10 mouse cellular contexts compared by ENCODE assay signal in genomic region chr5:139558468-139558804, GRCm38 (mm10). TPM values are rescaled to one million over a fixed set of nuclear protein-coding genes. Genes with fewer than 3 reads are reported as not detected.
DNase-seq lines count a peak whose midpoint lies in the region; ATAC-seq lines count a peak whose summit lies in the region.
"Had no signal": no experiment of that assay in that cellular context is flagged by ENCODE, and none has a peak within 500 bp of the region (broad histone marks: within the 10 kb centered on the region; RNA-seq: fewer than 3 reads in every experiment).

No protein-coding gene starts in this region.

- peaks cover 41% of the 10 kb centered on the region for H3K4me1 ChIP-seq in forebrain, embryonic 13.5 days
- peaks cover 39% of the 10 kb centered on the region for H3K4me1 ChIP-seq in hindbrain, embryonic 16.5 days (ENCODE audit: control insufficient read depth, insufficient read depth, low read depth, low read length)
- H3K4me1 ChIP-seq in midbrain, embryonic 10.5 days = peaks cover 65% of the 10 kb centered on the region

- peak; percentile 87 for ATAC-seq in forebrain, embryonic 13.5 days
- ATAC-seq in hindbrain, embryonic 16.5 days = peak; percentile 68; the same call in 1 of the 2 replicates
- no peak for ATAC-seq in megakaryocyte-erythroid progenitor cell, adult 5-6 weeks (replicated peaks; ENCODE audit: low FRiP score, low TSS enrichment, poor library complexity, severe bottlenecking)

- no peaks in the 10 kb centered on the region for H3K9me3 ChIP-seq in forebrain, embryonic 13.5 days (replicated peaks)
- H3K9me3 ChIP-seq in hindbrain, embryonic 16.5 days (ENCODE audit: control insufficient read depth, low read length) = no peaks in the 10 kb centered on the region
- no peaks in the 10 kb centered on the region for H3K9me3 ChIP-seq in midbrain, embryonic 10.5 days (replicated peaks)

- intact Hi-C loops in left cerebral cortex, postnatal 4 days (cut with DNase I) = no loop called here
- intact Hi-C loops in left cerebral cortex, postnatal 10 days (cut with DNase I) = no loop called here

- H3K4me2 ChIP-seq in forebrain, embryonic 13.5 days = peak overlapping the region; percentile 46
- peak overlapping the region; percentile 46 for H3K4me2 ChIP-seq in hindbrain, embryonic 16.5 days (ENCODE audit: low read length)

- H3K36me3 ChIP-seq in forebrain, embryonic 13.5 days (ENCODE audit: poor library complexity, severe bottlenecking) = no peaks in the 10 kb centered on the region
- H3K36me3 ChIP-seq in hindbrain, embryonic 16.5 days (ENCODE audit: control insufficient read depth, insufficient read depth, low read length) = no peaks in the 10 kb centered on the region
- no peaks in the 10 kb centered on the region for H3K36me3 ChIP-seq in midbrain, embryonic 10.5 days

- no peak overlapping the region for H3K27ac ChIP-seq in forebrain, embryonic 13.5 days
- H3K27ac ChIP-seq in hindbrain, embryonic 16.5 days (ENCODE audit: low read depth, low read length) = peak overlapping the region; percentile 42; the same call in 1 of the 2 replicates
- peak overlapping the region; percentile 70 for H3K27ac ChIP-seq in midbrain, embryonic 10.5 days (replicated peaks)

- whole genome bisulfite sequencing in forebrain, embryonic 13.5 days = 0% methylated on average over 16 of the region's 16 CpGs
- 0% methylated on average over 16 of the region's 16 CpGs for WGBS in hindbrain, embryonic 16.5 days
- under 1% methylated on average over 16 of the region's 16 CpGs for WGBS in midbrain, embryonic 10.5 days

- peak; percentile 81 for DNase-seq in left cerebral cortex, postnatal 4 days
- DNase-seq in left cerebral cortex, postnatal 10 days (ENCODE audit: extremely low spot score in 1 of 2, low spot score in 2 of 2) = no peak
- peak; percentile 66 for DNase-seq in midbrain, embryonic 10.5 days (ENCODE audit: low spot score)
- DNase-seq in natural killer cell, adult 2 months (ENCODE audit: low spot score in 2 of 2) = no peak
- no peak for DNase-seq in spleen, postnatal 36 days (ENCODE audit: low spot score in 2 of 2)

- H3K27me3 ChIP-seq in forebrain, embryonic 13.5 days = peaks cover 94% of the 10 kb centered on the region
- peaks cover 24% of the 10 kb centered on the region for H3K27me3 ChIP-seq in hindbrain, embryonic 16.5 days (replicated peaks; ENCODE audit: control insufficient read depth, insufficient read depth, low read length)
- peaks cover 100% of the 10 kb centered on the region for H3K27me3 ChIP-seq in midbrain, embryonic 10.5 days (ENCODE audit: low read depth, poor library complexity, severe bottlenecking)

- no peak overlapping the region for H3K9ac ChIP-seq in forebrain, embryonic 13.5 days
- H3K9ac ChIP-seq in hindbrain, embryonic 16.5 days (ENCODE audit: low read depth, low read length) = no peak overlapping the region

- peak overlapping the region; percentile 15 for H3K4me3 ChIP-seq in forebrain, embryonic 13.5 days
- H3K4me3 ChIP-seq in hindbrain, embryonic 16.5 days (ENCODE audit: low read length) = no peak overlapping the region
- peak overlapping the region; percentile 34 for H3K4me3 ChIP-seq in midbrain, embryonic 10.5 days

RNA-seq across cellular contexts. Expression of gene Uncx, which starts 15.1 kb away (rescaled TPM):
- under 1 TPM in 1 of 2 experiments, not detected in 1; 0.64 TPM for total RNA-seq in left cerebral cortex, postnatal 4 days (2021)
- under 1 TPM in 1 of 2 experiments, not detected in 1; 0.21 TPM for total RNA-seq in left cerebral cortex, postnatal 10 days (2021)
- polyA plus RNA-seq in forebrain, embryonic 13.5 days (2015; fragmentation: Nextera tagmentation; extraction: Ambion mirVana) = 8.5 and 18.1 TPM in 2 replicates
- polyA plus RNA-seq in hindbrain, embryonic 16.5 days (2015; fragmentation: Nextera tagmentation; extraction: Ambion mirVana) = 24.9 and 26.7 TPM in 2 replicates
- polyA plus RNA-seq in midbrain, embryonic 10.5 days (2016; fragmentation: Nextera tagmentation; extraction: Ambion mirVana) = 18.8 and 36.7 TPM in 2 replicates
- not detected in 2 replicates for total RNA-seq in megakaryocyte-erythroid progenitor cell, adult 5-6 weeks (2014; fragmentation: Nextera tagmentation)
- total RNA-seq in megakaryocyte-erythroid progenitor cell, adult 5-6 weeks (2017) = not detected in 2 replicates
- total RNA-seq: MEL had no signal
- polyA plus RNA-seq: gonadal fat pad, adult 2 months had no signal

Comparison
In these comparisons a context has a peak if more than half of its experiments do, and no peak if none do; other contexts are left out.
1. DNase-seq: peak in left cerebral cortex, postnatal 4 days (single experiment) and midbrain, embryonic 10.5 days (single experiment); none in left cerebral cortex, postnatal 10 days (0 of 2), natural killer cell, adult 2 months (0 of 2) and spleen, postnatal 36 days (0 of 2).